Comparison of ENCODE assay signal across 19 mouse cellular contexts in genomic region chr17:11249216-11249615, GRCm38 (mm10).
DNase-seq lines count a peak whose midpoint lies in the region; ATAC-seq lines count a peak whose summit lies in the region.
"Had no signal": no experiment of that assay in that cellular context is flagged by ENCODE, and none has a peak within 500 bp of the region (broad histone marks: within the 10 kb centered on the region; RNA-seq: fewer than 3 reads in every experiment).

No protein-coding gene starts in this region.

- 0 out of 2 replicates have a peak overlapping the region, but pooled peaks have one; percentile 18 for H3K27ac ChIP-seq in hindbrain, embryonic 13.5 days
- H3K27ac ChIP-seq in hindbrain, embryonic 11.5 days (ENCODE audit: low read depth, low read length) = no peak overlapping the region
- H3K27ac ChIP-seq in limb, embryonic 13.5 days = no peak overlapping the region
- H3K27ac ChIP-seq: intestine, embryonic 15.5 days; left cerebral cortex, adult 2 months; liver, embryonic 12.5 days; neural tube, embryonic 13.5 days had no signal

- WGBS in hindbrain, embryonic 13.5 days = 37% methylated on average over 6 of the region's 6 CpGs
- 46% methylated on average over 6 of the region's 6 CpGs for WGBS in hindbrain, embryonic 11.5 days
- WGBS in limb, embryonic 13.5 days = 19% methylated on average over 6 of the region's 6 CpGs

- no peaks in the 10 kb centered on the region for H3K9me3 ChIP-seq in hindbrain, embryonic 13.5 days
- no peaks in the 10 kb centered on the region for H3K9me3 ChIP-seq in hindbrain, embryonic 11.5 days (ENCODE audit: control insufficient read depth, low read length)
- no peaks in the 10 kb centered on the region for H3K9me3 ChIP-seq in limb, embryonic 13.5 days
- H3K9me3 ChIP-seq: heart, embryonic 12.5 days; intestine, embryonic 15.5 days; liver, embryonic 12.5 days; megakaryocyte, embryonic 14.5 days; neural tube, embryonic 13.5 days had no signal

- H3K4me1 ChIP-seq in hindbrain, embryonic 13.5 days (replicated peaks) = 0 out of 2 replicates have a peak, but pooled peaks cover 6% of the 10 kb centered on the region
- H3K4me1 ChIP-seq in hindbrain, embryonic 11.5 days (replicated peaks; ENCODE audit: control insufficient read depth, insufficient read depth, low read length) = no peaks in the 10 kb centered on the region
- peaks cover 13% of the 10 kb centered on the region for H3K4me1 ChIP-seq in limb, embryonic 13.5 days
- H3K4me1 ChIP-seq: heart, embryonic 12.5 days; intestine, embryonic 15.5 days; liver, embryonic 12.5 days; megakaryocyte, embryonic 14.5 days had no signal

- no peak overlapping the region for H3K4me2 ChIP-seq in hindbrain, embryonic 13.5 days
- no peak overlapping the region for H3K4me2 ChIP-seq in hindbrain, embryonic 11.5 days (replicated peaks; ENCODE audit: low read depth, low read length)
- peak overlapping the region; percentile 28 for H3K4me2 ChIP-seq in limb, embryonic 13.5 days (replicated peaks)
- H3K4me2 ChIP-seq: heart, embryonic 12.5 days; intestine, embryonic 15.5 days; liver, embryonic 12.5 days; neural tube, embryonic 13.5 days had no signal

- no peak overlapping the region for H3K9ac ChIP-seq in hindbrain, embryonic 13.5 days
- H3K9ac ChIP-seq in hindbrain, embryonic 11.5 days (ENCODE audit: low read depth, low read length) = no peak overlapping the region
- H3K9ac ChIP-seq in limb, embryonic 13.5 days = no peak overlapping the region
- H3K9ac ChIP-seq: heart, embryonic 12.5 days; intestine, embryonic 15.5 days; liver, embryonic 12.5 days; neural tube, embryonic 13.5 days had no signal

- no peaks in the 10 kb centered on the region for H3K27me3 ChIP-seq in hindbrain, embryonic 13.5 days
- no peaks in the 10 kb centered on the region for H3K27me3 ChIP-seq in hindbrain, embryonic 11.5 days (ENCODE audit: control insufficient read depth, insufficient read depth, low read length)
- no peaks in the 10 kb centered on the region for H3K27me3 ChIP-seq in limb, embryonic 13.5 days
- H3K27me3 ChIP-seq: heart, embryonic 12.5 days; intestine, embryonic 15.5 days; liver, embryonic 12.5 days; megakaryocyte, embryonic 14.5 days; neural tube, embryonic 13.5 days had no signal

- no peak for ATAC-seq in hindbrain, embryonic 13.5 days (ENCODE audit: low FRiP score)
- ATAC-seq in hindbrain, embryonic 11.5 days (ENCODE audit: low FRiP score) = no peak
- ATAC-seq in limb, embryonic 13.5 days (ENCODE audit: low FRiP score, low read depth) = no peak
- ATAC-seq: intestine, embryonic 15.5 days; liver, embryonic 12.5 days had no signal

- DNase-seq in hindbrain, embryonic 11.5 days (ENCODE audit: low spot score) = no peak
- DNase-seq in layer of hippocampus, adult 9-11 months = peak; percentile 26
- DNase-seq in layer of hippocampus, postnatal 36 days = no peak
- peak; percentile 51 for DNase-seq in forelimb bud, embryonic 11.5 days (ENCODE audit: low read depth, low spot score)
- DNase-seq in ovary, adult 18-20 months (ENCODE audit: low spot score) = no peak
- DNase-seq in heart, postnatal 25 days (ENCODE audit: low spot score) = no peak
- DNase-seq: B cell, adult 2 months; cerebellum, adult 18-20 months; heart, postnatal 4 days; thymus, adult 18-20 months had no signal

- intact Hi-C loops in heart, postnatal 25 days (cut with DNase I) = no loop called here

- H3K36me3 ChIP-seq in hindbrain, embryonic 13.5 days = no peaks in the 10 kb centered on the region
- H3K36me3 ChIP-seq in hindbrain, embryonic 11.5 days (ENCODE audit: control insufficient read depth, insufficient read depth, low read length) = no peaks in the 10 kb centered on the region
- no peaks in the 10 kb centered on the region for H3K36me3 ChIP-seq in limb, embryonic 13.5 days
- H3K36me3 ChIP-seq: heart, embryonic 12.5 days; intestine, embryonic 15.5 days; liver, embryonic 12.5 days; neural tube, embryonic 13.5 days had no signal

- H3K4me3 ChIP-seq in hindbrain, embryonic 13.5 days = no peak overlapping the region
- no peak overlapping the region for H3K4me3 ChIP-seq in hindbrain, embryonic 11.5 days (ENCODE audit: low read depth, low read length)
- H3K4me3 ChIP-seq in limb, embryonic 13.5 days = no peak overlapping the region
- H3K4me3 ChIP-seq: erythroblast, embryonic 14.5 days; heart, embryonic 12.5 days; intestine, embryonic 15.5 days; left cerebral cortex, adult 2 months; liver, embryonic 12.5 days; megakaryocyte, embryonic 14.5 days; neural tube, embryonic 13.5 days had no signal

Comparison
In these comparisons a context has a peak if more than half of its experiments do, and no peak if none do; other contexts are left out.
1. DNase-seq: peak in layer of hippocampus, adult 9-11 months (single experiment) and forelimb bud, embryonic 11.5 days (single experiment); none in hindbrain, embryonic 11.5 days (single experiment), layer of hippocampus, postnatal 36 days (0 of 2), ovary, adult 18-20 months (single experiment) and heart, postnatal 25 days (single experiment).